Mouse (Mus musculus): ENCODE data around the gene Eya2. TPM values are rescaled to one million over a fixed set of nuclear protein-coding genes. Genes with fewer than 3 reads are reported as not detected.

The Eya2 gene
- total and polyA plus RNA-seq, 3 experiments, result not detected

DNA sequence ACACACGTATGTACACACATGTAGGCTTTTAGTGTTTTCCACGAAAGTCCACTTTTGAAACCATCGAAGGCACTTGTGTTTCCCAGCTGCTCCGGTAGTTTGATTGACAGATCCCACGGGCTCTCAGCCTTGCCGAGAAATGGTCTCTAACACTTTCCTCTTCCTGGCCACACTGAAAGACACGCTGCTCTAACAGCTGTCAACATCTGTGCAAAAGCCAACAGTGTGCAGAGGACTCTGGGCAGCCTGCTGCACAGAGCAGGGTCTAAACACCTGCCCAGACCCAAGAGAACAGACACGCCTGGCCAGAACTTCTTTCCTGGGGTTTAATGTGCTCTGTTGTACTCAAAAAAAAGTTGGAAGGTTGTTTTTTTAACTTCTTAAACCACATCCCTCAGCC is 124.5 kb downstream of the Eya2 start:
- no peaks in the 10 kb centered on the region for H3K4me1 ChIP-seq (ENCODE audit: insufficient read depth, low read depth, low read length)
- H3K9me3 ChIP-seq (replicated peaks), result 0 out of 2 replicates have a peak, but pooled peaks cover 3% of the 10 kb centered on the region
- TF ChIP-seq GATA2 (IDR thresholded peaks at IDR 0.05; ENCODE audit: borderline replicate concordance, low read depth, low read length) (no peak), GATA1 (IDR thresholded peaks at IDR 0.05; ENCODE audit: borderline replicate concordance, low read length) (no peak), CTCF (IDR thresholded peaks at IDR 0.05; ENCODE audit: low read depth, low read length) (no peak), POLR2AphosphoS5 (IDR thresholded peaks at IDR 0.05; ENCODE audit: insufficient replicate concordance, low read depth, low read length) (no peak), TAL1 (conservative IDR thresholded peaks at IDR 0.05; ENCODE audit: low read depth, low read length) (no peak)
- no peaks in the 10 kb centered on the region for H3K36me3 ChIP-seq (replicated peaks)
- no peak overlapping the region for H3K4me3 ChIP-seq (ENCODE audit: low read depth, low read length)
- H3K27me3 ChIP-seq (ENCODE audit: insufficient read depth, low read length), result no peaks in the 10 kb centered on the region; the same call in 1 of the 2 replicates
- ATAC-seq (ENCODE audit: extremely low read depth, insufficient number of reproducible peaks, low FRiP score, poor library complexity, severe bottlenecking) (no peak), DNase-seq (ENCODE audit: low spot score) (no peak)

DNA sequence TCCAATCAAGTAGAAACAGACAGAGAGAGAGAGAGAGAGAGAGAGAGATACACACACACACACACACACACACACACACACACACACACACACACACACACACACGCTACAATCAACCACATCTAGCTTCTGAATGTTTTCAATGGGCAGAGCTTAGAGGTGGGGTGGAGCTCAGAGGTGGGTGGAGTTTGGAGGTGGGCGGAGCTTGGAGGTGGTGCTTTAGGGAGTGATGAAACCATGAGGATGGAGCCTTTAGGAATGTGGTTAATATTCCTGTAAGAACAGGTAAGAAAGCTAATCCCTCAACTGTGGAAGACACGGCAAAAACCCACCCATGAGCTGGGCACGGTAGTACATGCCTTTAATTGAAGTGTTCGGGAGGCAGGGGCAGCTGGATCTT is 127.1 kb downstream of the Eya2 start:
- H3K27me3 ChIP-seq (ENCODE audit: insufficient read depth, low read length), result no peaks in the 10 kb centered on the region; the same call in 1 of the 2 replicates
- TF ChIP-seq GATA2 (IDR thresholded peaks at IDR 0.05; ENCODE audit: borderline replicate concordance, low read depth, low read length), result no peak
- TF ChIP-seq CTCF (IDR thresholded peaks at IDR 0.05; ENCODE audit: low read depth, low read length), result no peak
- TF ChIP-seq TAL1 (conservative IDR thresholded peaks at IDR 0.05; ENCODE audit: low read depth, low read length), result no peak
- no peak for TF ChIP-seq GATA1 (IDR thresholded peaks at IDR 0.05; ENCODE audit: borderline replicate concordance, low read length)
- no peak for TF ChIP-seq POLR2AphosphoS5 (IDR thresholded peaks at IDR 0.05; ENCODE audit: insufficient replicate concordance, low read depth, low read length)
- ATAC-seq (ENCODE audit: extremely low read depth, insufficient number of reproducible peaks, low FRiP score, poor library complexity, severe bottlenecking), result no peak

DNA sequence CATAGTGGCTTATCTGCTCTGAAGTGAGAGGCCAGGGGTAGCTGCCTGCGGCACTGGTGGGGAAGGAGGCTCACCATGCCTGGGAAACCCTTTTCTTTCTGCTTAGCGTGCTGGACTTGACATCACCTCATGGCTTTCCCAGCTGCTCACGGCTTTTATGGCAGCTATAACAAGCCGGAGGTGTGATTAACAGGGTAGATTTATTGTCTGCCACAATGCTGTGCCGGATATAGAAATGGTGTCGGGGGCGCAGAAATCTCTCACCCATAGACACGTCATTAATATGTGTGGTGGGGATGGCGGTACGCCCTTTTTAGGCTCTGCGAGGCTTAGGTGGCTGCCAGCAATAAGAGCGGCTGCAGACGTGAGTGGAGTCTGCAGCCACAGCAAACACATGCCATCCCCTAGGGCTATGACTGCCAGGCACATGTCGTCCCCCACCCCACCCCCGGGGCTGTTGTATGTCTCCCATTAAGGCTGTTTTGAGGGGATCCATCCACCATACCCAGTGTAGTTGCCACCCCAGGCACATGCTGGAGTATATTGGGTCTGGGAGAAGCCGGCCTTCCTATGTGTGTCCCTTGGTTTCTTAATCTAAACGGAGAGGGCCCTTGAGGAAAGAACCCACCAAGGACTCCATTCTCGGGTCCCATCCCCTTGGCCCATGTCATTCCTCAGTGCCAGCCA is 137.9 kb downstream of the Eya2 start:
- Histone ChIP-seq H3K4me3 (ENCODE audit: low read depth, low read length) (no peak overlapping the region), H3K36me3 (replicated peaks) (no peaks in the 10 kb centered on the region), H3K4me1 (ENCODE audit: insufficient read depth, low read depth, low read length) (no peaks in the 10 kb centered on the region), H3K9me3 (replicated peaks) (no peaks in the 10 kb centered on the region), H3K27me3 (ENCODE audit: insufficient read depth, low read length) (no peaks in the 10 kb centered on the region)
- ATAC-seq (ENCODE audit: extremely low read depth, insufficient number of reproducible peaks, low FRiP score, poor library complexity, severe bottlenecking) (no peak), DNase-seq (ENCODE audit: low spot score) (no peak)
- no peak for TF ChIP-seq GATA2 (IDR thresholded peaks at IDR 0.05; ENCODE audit: borderline replicate concordance, low read depth, low read length)
- TF ChIP-seq GATA1 (IDR thresholded peaks at IDR 0.05; ENCODE audit: borderline replicate concordance, low read length), result no peak
- no peak for TF ChIP-seq CTCF (IDR thresholded peaks at IDR 0.05; ENCODE audit: low read depth, low read length)
- TF ChIP-seq TAL1 (conservative IDR thresholded peaks at IDR 0.05; ENCODE audit: low read depth, low read length), result no peak
- no peak for TF ChIP-seq POLR2AphosphoS5 (IDR thresholded peaks at IDR 0.05; ENCODE audit: insufficient replicate concordance, low read depth, low read length)

More for the DNA sequence above, 127.1 kb downstream of the Eya2 start:
- H3K4me1 ChIP-seq (ENCODE audit: insufficient read depth, low read depth, low read length), result no peaks in the 10 kb centered on the region
- no peaks in the 10 kb centered on the region for H3K9me3 ChIP-seq (replicated peaks)
- no peak for DNase-seq (ENCODE audit: low spot score)
- H3K4me3 ChIP-seq (ENCODE audit: low read depth, low read length), result no peak overlapping the region
- H3K36me3 ChIP-seq (replicated peaks), result no peaks in the 10 kb centered on the region

DNA sequence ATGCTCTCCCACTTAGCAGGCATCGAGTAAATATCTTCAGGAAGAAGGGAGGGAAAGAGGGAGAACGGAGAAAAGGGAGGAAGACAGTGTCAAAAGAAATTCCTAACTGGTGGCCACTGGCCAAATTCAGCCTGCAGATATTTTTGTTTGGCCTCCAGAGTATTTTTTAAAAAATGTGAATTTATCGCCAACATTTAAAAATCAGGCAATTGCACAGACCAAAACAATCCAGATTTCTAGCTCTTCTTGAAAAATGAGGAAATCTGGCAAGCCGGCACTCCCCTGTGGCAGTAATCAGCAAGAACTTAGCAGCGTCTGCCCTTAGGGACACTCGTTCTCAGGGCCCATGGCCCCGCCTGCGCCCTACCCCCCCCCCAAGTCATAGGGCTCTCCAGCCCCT is 138.9 kb downstream of the Eya2 start:
- no peaks in the 10 kb centered on the region for H3K9me3 ChIP-seq (replicated peaks)
- TF ChIP-seq CTCF (IDR thresholded peaks at IDR 0.05; ENCODE audit: low read depth, low read length), result no peak
- no peak for TF ChIP-seq TAL1 (conservative IDR thresholded peaks at IDR 0.05; ENCODE audit: low read depth, low read length)
- no peak for TF ChIP-seq GATA2 (IDR thresholded peaks at IDR 0.05; ENCODE audit: borderline replicate concordance, low read depth, low read length)
- TF ChIP-seq GATA1 (IDR thresholded peaks at IDR 0.05; ENCODE audit: borderline replicate concordance, low read length), result no peak
- TF ChIP-seq POLR2AphosphoS5 (IDR thresholded peaks at IDR 0.05; ENCODE audit: insufficient replicate concordance, low read depth, low read length), result no peak
- no peak overlapping the region for H3K4me3 ChIP-seq (ENCODE audit: low read depth, low read length)
- no peaks in the 10 kb centered on the region for H3K4me1 ChIP-seq (ENCODE audit: insufficient read depth, low read depth, low read length)
- no peaks in the 10 kb centered on the region for H3K36me3 ChIP-seq (replicated peaks)
- ATAC-seq (ENCODE audit: extremely low read depth, insufficient number of reproducible peaks, low FRiP score, poor library complexity, severe bottlenecking), result no peak
- H3K27me3 ChIP-seq (ENCODE audit: insufficient read depth, low read length), result no peaks in the 10 kb centered on the region
- no peak for DNase-seq (ENCODE audit: low spot score)

DNA sequence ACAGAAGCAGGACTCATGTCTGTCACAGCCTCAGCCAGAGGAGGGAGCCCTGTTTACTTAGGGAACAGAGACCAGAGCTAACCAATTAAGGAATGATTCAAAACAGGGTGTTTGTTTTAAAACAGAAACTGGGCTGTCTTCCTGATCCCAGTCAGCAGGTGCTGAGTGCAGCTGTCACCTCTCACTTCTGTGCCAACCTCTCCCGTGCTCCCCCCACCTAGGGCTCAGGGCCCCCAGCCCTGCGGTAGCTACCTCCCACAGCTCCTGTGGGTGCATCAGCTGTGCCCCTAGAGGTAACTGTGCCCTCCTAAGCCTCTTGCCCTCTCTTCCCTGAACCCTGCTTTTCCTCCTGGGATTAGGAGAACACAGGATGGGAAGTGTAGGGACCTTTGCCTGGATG is 141.5 kb downstream of the Eya2 start:
- DNase-seq (ENCODE audit: low spot score) (no peak), ATAC-seq (ENCODE audit: extremely low read depth, insufficient number of reproducible peaks, low FRiP score, poor library complexity, severe bottlenecking) (no peak)
- H3K27me3 ChIP-seq (ENCODE audit: insufficient read depth, low read length), result no peaks in the 10 kb centered on the region
- TF ChIP-seq GATA2 (IDR thresholded peaks at IDR 0.05; ENCODE audit: borderline replicate concordance, low read depth, low read length) (no peak), CTCF (IDR thresholded peaks at IDR 0.05; ENCODE audit: low read depth, low read length) (no peak), TAL1 (conservative IDR thresholded peaks at IDR 0.05; ENCODE audit: low read depth, low read length) (no peak), GATA1 (IDR thresholded peaks at IDR 0.05; ENCODE audit: borderline replicate concordance, low read length) (no peak), POLR2AphosphoS5 (IDR thresholded peaks at IDR 0.05; ENCODE audit: insufficient replicate concordance, low read depth, low read length) (no peak)
- no peaks in the 10 kb centered on the region for H3K36me3 ChIP-seq (replicated peaks)
- no peak overlapping the region for H3K4me3 ChIP-seq (ENCODE audit: low read depth, low read length)
- no peaks in the 10 kb centered on the region for H3K4me1 ChIP-seq (ENCODE audit: insufficient read depth, low read depth, low read length)
- no peaks in the 10 kb centered on the region for H3K9me3 ChIP-seq (replicated peaks)

DNA sequence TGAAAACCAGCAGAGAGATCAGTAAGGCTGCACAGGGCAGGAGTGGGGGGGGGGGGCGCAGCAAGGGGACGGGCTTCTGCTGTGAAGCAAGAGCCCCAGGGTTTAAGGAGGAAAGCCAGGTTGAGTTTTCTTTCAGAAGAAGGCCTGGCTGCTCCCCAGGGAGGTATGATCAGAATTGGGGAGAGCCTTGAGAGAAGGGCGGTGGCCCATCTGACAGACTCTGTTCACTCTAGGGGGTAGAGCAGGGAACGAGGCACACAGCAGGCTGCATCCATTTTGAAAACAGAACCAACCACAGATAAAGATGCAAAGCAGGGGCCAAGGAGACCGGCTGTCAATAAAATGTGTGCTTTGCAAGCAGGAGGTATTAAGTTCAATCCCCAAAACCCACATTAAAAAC is 145.5 kb downstream of the Eya2 start:
- no peaks in the 10 kb centered on the region for H3K9me3 ChIP-seq (replicated peaks)
- no peaks in the 10 kb centered on the region for H3K27me3 ChIP-seq (ENCODE audit: insufficient read depth, low read length)
- no peak overlapping the region for H3K4me3 ChIP-seq (ENCODE audit: low read depth, low read length)
- TF ChIP-seq POLR2AphosphoS5 (IDR thresholded peaks at IDR 0.05; ENCODE audit: insufficient replicate concordance, low read depth, low read length) (no peak), TAL1 (conservative IDR thresholded peaks at IDR 0.05; ENCODE audit: low read depth, low read length) (no peak), CTCF (IDR thresholded peaks at IDR 0.05; ENCODE audit: low read depth, low read length) (no peak), GATA2 (IDR thresholded peaks at IDR 0.05; ENCODE audit: borderline replicate concordance, low read depth, low read length) (no peak), GATA1 (IDR thresholded peaks at IDR 0.05; ENCODE audit: borderline replicate concordance, low read length) (no peak)
- no peak for ATAC-seq (ENCODE audit: extremely low read depth, insufficient number of reproducible peaks, low FRiP score, poor library complexity, severe bottlenecking)
- no peak for DNase-seq (ENCODE audit: low spot score)
- H3K36me3 ChIP-seq (replicated peaks), result no peaks in the 10 kb centered on the region
- no peaks in the 10 kb centered on the region for H3K4me1 ChIP-seq (ENCODE audit: insufficient read depth, low read depth, low read length)

Data from G1E (cell line).